Mouse (Mus musculus): Measurements from ENCODE around the gene Plcd3. TPM values are rescaled to one million over a fixed set of nuclear protein-coding genes. Genes with fewer than 3 reads are reported as not detected.

Plcd3 gene
- total RNA-seq, 2 experiments from 2014 or later = 13.3 to 13.8 TPM

GRCm38 (mm10) chr11:103119609-103120008, 18.2 kb upstream of the Plcd3 start:
- intact Hi-C loops (cut with DNase I) = loop anchor here (5.0 kb wide), 2 partner anchors 148 to 208 kb away; partner anchors contain the start of gene Map3k14
- DNase-seq (ENCODE audit: low spot score in 2 of 2) = no peak

DNA sequence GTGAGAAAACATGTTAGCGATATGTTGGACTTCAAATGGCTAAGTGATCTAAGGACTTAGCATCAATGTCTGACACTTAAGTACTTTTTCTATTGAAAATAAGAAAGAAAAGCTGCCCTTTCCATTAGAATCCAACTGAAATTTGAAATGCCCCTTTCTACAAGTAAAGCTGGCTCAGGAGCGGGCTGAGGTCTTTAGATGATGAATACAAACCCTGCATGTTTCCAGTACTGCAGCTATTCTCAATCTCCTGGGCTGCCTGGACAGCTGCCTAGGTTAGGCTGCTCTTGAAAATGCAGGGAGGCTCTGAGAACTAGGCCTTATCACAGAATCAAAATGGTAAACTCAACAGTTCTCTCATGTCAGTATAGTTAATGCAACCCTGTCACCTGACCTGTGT, 17.4 kb upstream of the Plcd3 start:
- DNase-seq (ENCODE audit: low spot score in 2 of 2) = no peak
- intact Hi-C loops (cut with DNase I) = loop anchor here (5.0 kb wide), 2 partner anchors 148 to 208 kb away; partner anchors contain the start of gene Map3k14

GRCm38 (mm10) chr11:103117591-103118009, 16.1 kb upstream of the Plcd3 start:
- DNase-seq (ENCODE audit: low spot score in 2 of 2) = peak; percentile 39 to 48
- intact Hi-C loops (cut with DNase I) = loop anchor here (1.0 to 5.0 kb wide), 3 partner anchors 41 to 210 kb away; partner anchors contain the start of gene Map3k14

- peak; percentile 71 to 77 for DNase-seq (ENCODE audit: low spot score in 2 of 2)
- intact Hi-C loops (cut with DNase I) = loop anchor here (1.0 to 5.0 kb wide), 4 partner anchors 15 to 210 kb away; partner anchors contain the start of genes Hexim2 and Map3k14
Measured at GRCm38 (mm10) chr11:103116959-103117590, 15.6 kb upstream of the Plcd3 start.

- intact Hi-C loops (cut with DNase I) = loop anchor here (1.0 to 5.0 kb wide), 3 partner anchors 16 to 211 kb away; partner anchors contain the start of genes Hexim2 and Map3k14
- peak; percentile 99 to 100 for DNase-seq (ENCODE audit: low spot score in 2 of 2)
Measured at GRCm38 (mm10) chr11:103116008-103116818, 14.8 kb upstream of the Plcd3 start, which contains the start of gene Hexim1. Gene Hexim1, plus strand, starts transcription at chr11:103116231.

- intact Hi-C loops (cut with DNase I) = loop anchor here (1.0 to 5.0 kb wide), 4 partner anchors 13 to 212 kb away; partner anchors contain the start of genes Hexim2 and Map3k14
- peak; percentile 78 to 91 for DNase-seq (ENCODE audit: low spot score in 2 of 2)
Measured at GRCm38 (mm10) chr11:103115163-103116007, 13.9 kb upstream of the Plcd3 start.

- intact Hi-C loops (cut with DNase I) = no loop called here
- DNase-seq (ENCODE audit: low spot score in 2 of 2) = no peak
Measured at GRCm38 (mm10) chr11:103114270-103114943, 12.9 kb upstream of the Plcd3 start.

DNA sequence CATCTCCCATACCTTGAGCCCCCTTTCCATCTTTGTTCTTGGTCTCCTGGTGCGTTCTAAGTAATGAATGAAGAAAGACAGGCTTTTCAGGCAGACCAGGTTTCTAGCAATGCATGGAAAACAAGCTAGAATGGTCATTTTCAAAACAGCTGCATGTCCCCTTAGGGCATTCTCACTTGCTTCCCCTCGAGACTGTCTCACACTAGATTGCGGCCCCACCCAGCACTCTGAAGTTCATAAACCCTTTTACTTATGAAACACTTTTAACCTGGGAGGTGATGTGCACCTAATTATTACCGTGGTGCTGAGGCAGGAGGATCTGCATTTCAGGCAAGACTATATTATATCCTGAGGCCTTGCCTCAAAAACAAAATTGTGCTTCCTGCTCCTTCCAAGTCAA, 12.3 kb upstream of the Plcd3 start:
- no peak for DNase-seq (ENCODE audit: low spot score in 2 of 2)
- intact Hi-C loops (cut with DNase I) = no loop called here

- no peak for DNase-seq (ENCODE audit: low spot score in 2 of 2)
- intact Hi-C loops (cut with DNase I) = no loop called here
Measured at GRCm38 (mm10) chr11:103113005-103113404, 11.5 kb upstream of the Plcd3 start.

DNA sequence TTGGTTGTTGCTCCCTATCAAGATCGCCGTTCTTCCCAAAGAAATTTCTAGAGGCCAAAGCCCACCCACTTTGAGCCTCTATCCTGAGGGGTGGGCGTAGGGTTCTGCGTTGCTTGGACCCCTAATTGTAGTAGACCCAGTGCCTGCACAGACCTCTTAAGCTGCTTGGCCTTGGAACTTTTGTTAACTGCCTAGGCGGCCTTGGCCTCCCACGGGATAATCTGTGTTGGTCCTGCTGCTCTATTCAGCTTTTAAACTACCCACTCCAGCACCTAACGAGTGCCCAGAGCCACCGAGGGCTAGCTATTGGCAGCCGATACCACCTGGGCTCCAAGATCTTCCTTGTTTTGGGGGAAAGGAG, 11.1 kb upstream of the Plcd3 start:
- intact Hi-C loops (cut with DNase I) = no loop called here
- no peak for DNase-seq (ENCODE audit: low spot score in 2 of 2)

GRCm38 (mm10) chr11:103111881-103112551, 10.6 kb upstream of the Plcd3 start:
- peak in 1 of 2 experiments; percentile 47 for DNase-seq (ENCODE audit: low spot score in 2 of 2)
- intact Hi-C loops (cut with DNase I) = no loop called here

- no peak for DNase-seq (ENCODE audit: low spot score in 2 of 2)
- intact Hi-C loops (cut with DNase I) = no loop called here
Measured at GRCm38 (mm10) chr11:103111301-103111700, 9.8 kb upstream of the Plcd3 start.

GRCm38 (mm10) chr11:103106386-103106785, 4.9 kb upstream of the Plcd3 start:
- DNase-seq (ENCODE audit: low spot score in 2 of 2) = no peak
- intact Hi-C loops (cut with DNase I) = no loop called here

DNA sequence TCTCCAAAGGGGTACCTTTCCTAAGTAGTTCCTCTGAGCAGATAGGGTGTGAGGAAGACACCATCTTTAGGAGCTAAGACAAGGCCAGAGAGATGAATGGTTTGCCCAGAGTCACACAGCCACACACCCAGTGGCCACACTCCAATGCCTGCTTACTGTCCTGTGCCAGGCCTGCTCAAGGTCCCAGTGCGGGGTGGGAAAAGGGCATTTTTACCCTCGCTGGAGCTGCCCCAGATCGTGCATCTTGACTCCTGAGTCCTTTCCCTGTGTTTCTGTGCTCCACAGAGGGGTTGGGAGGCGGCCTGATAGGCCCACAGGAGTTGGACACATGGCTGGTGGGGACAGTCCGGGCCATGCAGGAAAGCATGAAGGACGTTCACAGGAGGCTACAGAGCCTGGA, 4.4 kb upstream of the Plcd3 start:
- DNase-seq (ENCODE audit: low spot score in 2 of 2) = no peak
- intact Hi-C loops (cut with DNase I) = no loop called here

- no peak for DNase-seq (ENCODE audit: low spot score in 2 of 2)
- intact Hi-C loops (cut with DNase I) = no loop called here
Measured at GRCm38 (mm10) chr11:103105180-103105725, 3.8 kb upstream of the Plcd3 start.

DNA sequence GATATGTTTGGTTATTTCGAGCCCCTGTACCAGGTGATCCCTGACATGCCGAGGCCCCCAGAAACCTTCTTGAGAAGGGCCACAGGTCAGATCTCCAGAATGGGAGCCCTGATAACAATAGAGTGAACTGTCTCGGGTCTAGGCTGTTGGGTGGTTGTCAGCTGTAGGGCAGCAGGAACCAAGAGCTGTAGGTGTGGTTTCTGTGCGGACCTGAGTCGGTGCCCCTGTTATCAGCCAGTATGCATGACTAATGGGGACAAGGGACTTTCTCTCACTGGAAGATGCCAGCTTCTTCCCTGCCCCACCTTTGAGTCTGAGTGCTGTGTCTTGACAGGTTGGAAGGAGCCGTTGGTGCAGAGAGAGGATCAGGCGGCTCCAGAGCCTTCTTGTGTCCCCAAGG, 3.0 kb upstream of the Plcd3 start:
- DNase-seq (ENCODE audit: low spot score in 2 of 2) = no peak
- intact Hi-C loops (cut with DNase I) = no loop called here

GRCm38 (mm10) chr11:103103621-103104020, 2.2 kb upstream of the Plcd3 start:
- DNase-seq (ENCODE audit: low spot score in 2 of 2) = no peak
- intact Hi-C loops (cut with DNase I) = loop anchor here (2.0 kb wide), 1 partner anchor 223 kb away; no protein-coding TSS in a partner anchor

- intact Hi-C loops (cut with DNase I) = loop anchor here (1.0 to 2.0 kb wide), 3 partner anchors 12 to 224 kb away; no protein-coding TSS in a partner anchor
- DNase-seq (ENCODE audit: low spot score in 2 of 2) = peak; percentile 96 to 98
Measured at GRCm38 (mm10) chr11:103102725-103103349, 1.4 kb upstream of the Plcd3 start.
